Mouse (Mus musculus): ENCODE data around the gene Sphk2.

DNA sequence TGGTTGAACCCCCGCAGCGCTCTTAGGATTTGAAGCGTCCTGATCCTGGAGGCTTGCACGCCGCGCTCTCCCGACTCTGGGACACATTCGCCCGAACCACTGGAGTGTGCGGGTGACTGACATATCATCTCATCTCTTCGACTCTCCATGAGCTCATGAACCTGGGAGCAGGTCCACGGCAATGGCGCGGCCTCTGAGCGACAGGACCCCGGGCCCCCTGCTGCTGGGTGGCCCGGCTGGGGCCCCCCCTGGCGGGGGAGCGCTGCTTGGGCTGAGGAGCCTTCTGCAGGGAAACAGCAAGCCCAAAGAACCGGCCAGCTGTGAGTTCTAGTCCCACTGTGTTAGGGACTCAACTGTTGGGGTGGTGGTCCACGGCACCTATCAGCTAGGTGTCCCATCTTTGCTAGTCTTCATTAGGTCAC lies 12.3 kb downstream of the Sphk2 start:
- TF ChIP-seq CTCF (IDR thresholded peaks at IDR 0.05; ENCODE audit: borderline replicate concordance, insufficient read depth, low read depth, low read length) (no peak), POLR2A (IDR thresholded peaks at IDR 0.05; ENCODE audit: borderline replicate concordance, insufficient read depth, low read length) (no peak)
